Mouse (Mus musculus) G1E (cell line): Measurements from ENCODE around the gene Sox5.

Experiments
- CTCF ChIP-seq: IDR thresholded peaks from 2 replicates; pipeline ENCODE4 v1.5.1; 2012; ENCODE audit warnings: low read depth, low read length, inconsistent platforms, mixed read lengths
- GATA1 ChIP-seq: IDR thresholded peaks from 2 replicates; pipeline ENCODE4 v1.6.1; 2012; ENCODE audit warnings: borderline replicate concordance, low read length, inconsistent platforms, mixed read lengths
- GATA2 ChIP-seq: IDR thresholded peaks from 2 replicates; pipeline ENCODE4 v1.6.1; 2012; ENCODE audit warnings: low read depth, low read length, inconsistent platforms, borderline replicate concordance
- POLR2AphosphoS5 ChIP-seq: IDR thresholded peaks from 2 replicates; pipeline ENCODE4 v1.6.1; 2012; ENCODE audit warnings: low read depth, low read length, inconsistent platforms; ENCODE audit not compliant: insufficient replicate concordance
- TAL1 ChIP-seq: conservative IDR thresholded peaks from 2 replicates; pipeline ENCODE4 v1.6.1; 2012; ENCODE audit warnings: low read depth, low read length, inconsistent platforms, mixed read lengths

DNA sequence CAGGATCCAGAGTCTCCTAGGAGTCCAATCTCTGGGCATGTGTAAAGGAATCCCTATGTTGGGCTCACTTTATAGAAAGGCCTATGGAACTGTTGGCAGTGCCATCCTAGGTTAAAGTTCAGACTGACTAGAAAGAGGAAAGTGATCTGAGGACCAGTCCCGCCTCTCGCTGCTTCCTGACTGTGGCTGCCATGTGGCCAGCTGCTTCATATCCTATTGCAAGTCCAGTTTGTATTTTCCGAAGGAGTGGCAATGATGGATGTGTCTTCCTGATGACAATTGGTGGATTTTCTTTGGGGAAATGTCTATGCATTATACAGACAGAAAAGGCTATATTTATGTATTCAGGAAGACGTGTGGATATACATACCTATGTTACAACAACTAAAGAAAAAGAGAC is 453.0 kb downstream of the Sox5 start:
- TF ChIP-seq CTCF (no peak), GATA1 (no peak), GATA2 (no peak), POLR2AphosphoS5 (no peak), TAL1 (no peak)
